Mouse (Mus musculus) spleen, embryonic (tissue): Measurements from ENCODE around the gene Gm8251.
"Not testable (repeated sequence)": the region's sequence is repeated elsewhere in the genome, so short reads cannot be mapped to it uniquely, and the experiment has no call there.

ENCODE experiments used
- CTCF ChIA-PET: fragments of 350-600 bp; sonication (Branson Sonifier 250); formaldehyde crosslinking; loops from one replicate; lab custom pipeline; 2022; lab: Charles Lee

Gm8251 gene

GRCm38 (mm10) chr1:44061836-44062235 lies at the start of gene Gm8251:
Gene Gm8251, minus strand, starts transcription at chr1:44061936.
- CTCF ChIA-PET: no interaction called here

DNA sequence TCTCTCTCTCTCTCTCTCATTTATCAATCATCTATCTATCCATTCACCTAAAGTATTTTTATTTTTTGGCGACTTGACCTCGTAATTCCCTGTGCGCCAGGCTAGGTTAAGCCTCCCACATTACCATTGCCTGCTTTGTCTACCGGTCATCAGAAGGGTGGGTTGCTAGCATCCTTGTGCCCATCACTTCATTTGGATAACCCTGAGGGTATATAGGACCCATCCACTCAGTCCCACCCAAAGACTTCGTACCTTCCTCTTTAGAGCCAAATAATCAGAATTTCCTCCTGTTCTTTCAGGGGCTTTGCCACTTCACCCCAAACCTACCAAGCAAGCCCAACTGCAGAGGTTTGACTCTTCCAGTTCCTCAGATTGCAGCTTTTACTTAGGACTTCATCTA lies 41.2 kb upstream of the Gm8251 start:
- CTCF ChIA-PET: no interaction called here

- CTCF ChIA-PET: interaction anchor here (0.6 kb wide), 1 partner anchor 95 kb away, joined by 7 read pairs; no protein-coding TSS in a partner anchor
These were observed 40.6 kb upstream of the Gm8251 start, which contains the start of gene Tex30 for GRCm38 (mm10) chr1:44102259-44102717. Gene Tex30, minus strand, starts transcription at chr1:44102441.

DNA sequence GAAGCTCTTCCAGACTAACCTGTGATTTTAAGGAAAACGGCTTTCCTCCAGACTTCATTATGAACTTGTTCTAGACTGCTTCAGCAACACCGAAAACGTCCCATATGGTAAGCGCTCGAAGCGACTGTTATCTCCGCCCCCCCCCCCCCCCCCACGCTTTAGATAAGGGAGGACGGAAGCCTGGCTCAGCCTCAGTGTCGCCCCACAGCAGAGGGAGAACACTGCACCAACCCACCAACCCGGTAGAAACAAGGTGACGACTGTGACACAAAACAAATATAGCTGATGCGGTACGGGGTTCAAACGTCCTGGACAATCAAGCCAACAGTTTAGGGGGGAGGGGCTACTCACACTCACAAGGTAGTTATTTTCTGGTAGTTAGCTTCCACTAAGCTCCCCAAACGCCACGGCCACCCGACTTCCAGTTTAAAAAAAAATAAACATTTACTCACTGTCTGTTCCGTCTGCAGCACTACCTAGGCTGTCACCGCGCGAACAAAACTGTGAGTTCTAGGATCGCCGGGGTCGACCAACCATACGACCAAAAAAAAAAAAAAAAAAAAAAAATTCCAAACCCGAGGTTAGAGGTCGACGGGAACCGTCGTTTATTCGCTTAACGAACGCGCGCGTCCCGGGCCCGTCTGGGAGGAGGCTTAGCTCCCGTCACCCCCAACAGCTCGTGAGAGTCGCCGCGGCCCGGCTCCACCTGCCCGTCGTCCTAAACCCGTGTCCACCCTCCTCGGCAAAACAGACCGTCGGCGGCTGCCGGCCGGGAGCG lies 39.9 kb upstream of the Gm8251 start:
- CTCF ChIA-PET: interaction anchor here (0.6 to 0.9 kb wide), 2 partner anchors 39 to 94 kb away, joined by 4 to 7 read pairs; no protein-coding TSS in a partner anchor

DNA sequence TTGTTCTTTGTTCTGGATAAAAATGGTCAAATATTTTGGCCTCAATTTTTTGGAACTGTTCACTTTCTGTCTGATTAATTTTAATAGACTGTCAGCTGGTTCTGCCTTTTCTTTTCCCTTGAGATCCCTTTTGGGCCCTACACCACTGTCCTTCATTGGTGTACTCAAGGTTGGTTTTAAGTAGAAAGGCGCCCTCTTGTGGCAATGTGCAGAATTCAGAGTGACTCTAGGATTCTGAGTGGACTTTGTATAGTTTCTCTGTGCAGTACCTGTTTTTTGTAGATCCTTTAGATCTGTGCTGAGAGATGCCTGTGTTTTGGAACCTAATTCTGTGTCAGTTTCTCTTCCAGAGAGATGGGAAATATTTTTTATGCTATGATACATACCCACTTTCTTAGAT lies 2.9 kb upstream of the Gm8251 start:
- CTCF ChIA-PET: no interaction called here

DNA sequence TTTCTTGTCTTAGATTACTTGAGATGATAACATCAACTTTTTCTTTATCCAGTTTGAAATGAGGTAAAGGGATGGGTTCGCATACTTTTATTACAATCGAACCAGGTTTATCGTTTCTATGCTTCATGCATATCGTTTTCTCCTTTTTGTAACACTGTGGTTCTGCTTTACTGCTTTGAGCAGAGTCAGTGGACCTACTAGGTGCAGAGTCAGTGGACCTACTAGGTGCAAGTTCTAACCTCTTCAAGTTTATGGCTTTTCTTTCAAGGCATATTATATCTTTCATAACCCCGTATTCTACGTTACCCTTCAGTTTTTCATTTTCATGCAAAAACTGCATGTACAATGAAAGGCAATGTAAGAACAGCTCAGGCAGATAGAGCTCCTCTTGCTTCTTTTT lies 1.7 kb upstream of the Gm8251 start:
- CTCF ChIA-PET: no interaction called here

DNA sequence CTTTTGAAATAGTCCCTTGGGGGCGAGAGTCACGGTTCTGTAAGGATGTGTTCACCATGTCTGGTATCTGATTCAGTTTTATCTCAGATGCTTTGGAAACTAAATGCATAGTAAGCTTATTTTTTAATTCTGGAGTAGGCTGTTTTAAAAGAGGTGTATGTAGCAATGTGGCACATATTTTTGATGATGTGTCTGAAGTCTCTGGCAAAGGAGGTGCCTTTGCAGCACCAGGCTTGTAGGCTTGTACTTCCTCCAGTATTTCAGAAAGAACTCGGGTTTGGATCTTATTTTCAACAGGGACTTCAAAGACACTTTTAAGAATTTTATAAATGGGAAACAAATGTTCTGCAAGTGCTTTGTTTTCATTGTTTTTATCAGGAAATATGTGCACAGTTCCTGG lies 3.9 kb downstream of the Gm8251 start:
- CTCF ChIA-PET: no interaction called here

- CTCF ChIA-PET: interaction anchor here (0.7 kb wide), 1 partner anchor 291 kb away, joined by 7 read pairs; no protein-coding TSS in a partner anchor
These were observed 15.2 kb downstream of the Gm8251 start for GRCm38 (mm10) chr1:44046556-44046955.

DNA sequence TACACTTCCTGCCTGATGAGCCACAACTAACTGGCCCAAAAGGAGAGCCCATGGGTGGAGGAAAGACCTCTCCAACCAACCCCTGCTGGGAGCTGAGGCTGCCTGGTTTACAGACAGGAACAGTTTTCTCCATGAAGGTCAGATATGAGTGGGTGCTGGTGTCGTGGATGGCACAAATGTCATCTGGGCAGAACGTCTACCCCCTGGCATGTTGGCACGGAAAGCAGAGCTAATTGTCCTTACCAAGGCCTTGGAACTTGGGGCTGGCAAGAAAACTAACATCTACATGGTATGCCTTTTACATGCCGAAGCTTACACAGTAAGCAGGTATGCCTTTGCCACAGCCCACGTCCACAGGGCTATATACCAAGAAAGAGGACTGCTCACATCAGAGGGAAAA lies 16.0 kb downstream of the Gm8251 start:
- CTCF ChIA-PET: not testable (repeated sequence)

DNA sequence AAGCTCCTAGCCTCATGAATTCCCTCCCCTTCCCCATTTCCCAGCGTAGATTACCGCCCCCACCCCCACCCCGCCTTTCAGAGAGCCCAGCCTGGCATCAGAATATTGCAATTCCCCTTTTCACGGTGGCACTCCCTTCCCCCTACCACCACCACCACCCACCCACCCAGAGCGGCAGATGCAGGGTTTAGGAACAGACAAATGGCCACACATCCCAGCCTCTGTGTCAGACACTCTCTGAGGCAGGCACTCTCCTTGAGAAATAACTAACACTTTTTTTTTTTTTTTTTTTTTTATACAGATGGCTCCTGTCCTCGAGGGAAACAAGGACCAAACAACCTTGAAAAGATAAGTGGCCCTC lies 19.2 kb downstream of the Gm8251 start:
- CTCF ChIA-PET: interaction anchor here (0.7 kb wide), 1 partner anchor 621 kb away, joined by 5 read pairs; no protein-coding TSS in a partner anchor

- CTCF ChIA-PET: interaction anchor here (0.7 kb wide), 1 partner anchor 621 kb away, joined by 5 read pairs; no protein-coding TSS in a partner anchor
These were observed 19.8 kb downstream of the Gm8251 start for GRCm38 (mm10) chr1:44041797-44042554.

DNA sequence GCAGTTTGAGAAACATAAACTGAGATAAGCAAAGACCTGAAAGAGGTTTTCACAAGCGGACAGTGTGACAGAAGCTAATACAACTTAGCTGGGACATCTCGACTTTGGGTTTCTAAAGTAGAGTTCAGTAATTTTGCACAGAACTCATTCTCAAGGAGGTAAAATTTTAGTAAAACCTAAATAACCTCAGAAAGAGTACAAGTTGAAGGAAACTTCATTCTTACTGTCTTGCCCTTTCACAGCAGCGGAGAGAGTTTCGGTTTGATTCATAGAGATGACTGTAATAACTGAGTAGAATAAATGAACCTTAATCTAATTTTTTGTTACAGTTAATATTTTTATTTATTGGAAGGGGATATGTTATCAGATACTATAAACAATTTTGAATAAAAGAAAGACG lies 28.8 kb downstream of the Gm8251 start:
- CTCF ChIA-PET: no interaction called here

DNA sequence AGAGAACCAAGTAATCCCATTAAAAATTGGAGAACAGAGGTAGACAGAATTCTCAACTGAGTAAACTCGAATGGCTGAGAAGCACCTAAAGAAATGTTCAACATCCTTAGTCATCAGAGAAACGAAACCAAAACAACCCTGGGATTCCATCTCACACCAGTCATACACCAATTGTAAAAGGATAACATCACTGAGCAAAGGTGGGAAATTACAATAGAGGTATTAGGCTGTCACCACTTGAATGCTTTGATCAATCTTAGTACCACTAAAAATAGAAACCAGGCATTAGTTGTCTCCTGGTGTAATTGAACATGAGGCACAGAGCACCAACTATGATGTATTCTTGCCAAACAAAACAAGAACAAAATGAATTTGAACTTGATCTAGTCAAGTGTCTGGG lies 29.5 kb downstream of the Gm8251 start:
- CTCF ChIA-PET: no interaction called here

DNA sequence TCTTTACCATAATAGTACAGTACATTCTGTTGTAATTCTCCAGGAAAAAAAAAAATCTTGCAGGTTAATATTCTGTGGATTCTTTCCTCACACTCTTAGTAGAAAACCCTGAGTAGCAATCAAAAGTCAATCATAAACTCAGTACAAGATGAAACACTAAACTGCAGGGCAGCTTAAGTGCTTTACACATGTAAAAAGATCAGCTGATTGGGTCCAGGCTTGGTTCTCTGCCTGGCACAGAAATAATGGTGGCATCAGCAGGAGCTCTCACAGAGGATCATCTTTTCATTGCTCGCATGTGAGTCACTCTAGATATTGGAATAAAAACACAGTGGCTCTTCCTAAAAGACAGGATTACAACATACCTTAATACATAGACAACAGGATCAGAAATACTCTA lies 34.1 kb downstream of the Gm8251 start:
- CTCF ChIA-PET: no interaction called here

- CTCF ChIA-PET: no interaction called here
These were observed 39.1 kb downstream of the Gm8251 start for GRCm38 (mm10) chr1:44022656-44023055.

DNA sequence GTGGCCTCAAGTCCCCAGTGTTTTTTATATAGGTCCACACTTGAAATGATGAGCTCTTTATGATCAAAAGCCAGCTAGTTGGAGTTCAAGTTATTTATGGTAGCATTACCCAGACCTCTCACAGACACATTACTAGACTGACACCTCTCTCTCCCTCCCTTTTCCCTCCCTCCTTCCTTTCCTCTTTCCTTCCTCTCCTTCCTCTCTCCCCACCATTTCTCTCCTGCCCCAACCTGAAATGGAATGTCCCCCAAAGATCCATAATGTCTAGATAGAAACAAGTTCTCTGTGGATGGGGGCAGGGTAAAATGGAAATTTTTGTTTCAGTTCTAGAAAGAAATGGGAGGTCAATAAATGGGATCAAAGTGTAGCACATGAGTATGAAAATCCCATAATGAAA lies 41.8 kb downstream of the Gm8251 start, which contains the start of gene Mettl21c:
Mettl21c (minus strand) TSS at position 101 of the 400 bp plus-strand sequence.
- CTCF ChIA-PET: no interaction called here

DNA sequence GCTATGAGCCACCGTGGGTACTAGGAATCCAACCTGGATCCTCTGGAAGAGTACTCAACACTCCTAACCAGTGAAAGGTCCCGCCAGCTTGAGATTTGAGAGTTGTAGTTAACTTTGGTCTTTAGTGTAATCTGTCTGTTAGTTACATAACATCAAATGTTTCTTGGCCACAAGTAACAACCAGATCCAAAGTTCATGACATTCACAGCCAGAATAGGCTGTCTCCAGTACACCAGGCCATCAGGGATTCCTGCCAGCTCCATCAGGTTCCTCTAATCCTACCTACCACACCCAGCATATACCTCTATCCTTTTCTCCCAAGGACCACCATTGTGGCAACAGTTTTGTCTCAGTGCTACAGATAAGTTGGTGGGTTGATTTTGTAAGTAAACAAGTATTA lies 46.2 kb downstream of the Gm8251 start:
- CTCF ChIA-PET: interaction anchor here (0.6 kb wide), 1 partner anchor 46 kb away, joined by 3 read pairs; no protein-coding TSS in a partner anchor
